Mouse (Mus musculus) left cerebral cortex, postnatal 4 days (tissue): Measurements from ENCODE around the gene Atp2a3. TPM values are rescaled to one million over a fixed set of nuclear protein-coding genes. Genes with fewer than 3 reads are reported as not detected.

Source experiments
- DNase-seq: peaks from one replicate; pipeline ENCODE4 v3.0.0-alpha.2; 2022
- intact Hi-C: fragments of 180-260 bp; cut with DNase I; formaldehyde crosslinking; loops from one replicate; pipeline ENCODE4 v1.15.1; 2025
- total RNA-seq, 2 experiments: library from RNA; stranded (reverse); gene quantifications; 2 replicates each; pipeline ENCODE4 v1.2.3; 2021

Atp2a3 gene
- total RNA-seq, 2 experiments from 2014 or later, result 2.3 to 2.5 TPM

- intact Hi-C loops, result no loop called here
- DNase-seq, result no peak
Observed at GRCm38 (mm10) chr11:72953440-72954151, 7.4 kb upstream of the Atp2a3 start.

GRCm38 (mm10) chr11:72954216-72954615 is 6.8 kb upstream of the Atp2a3 start:
- DNase-seq, result no peak
- intact Hi-C loops, result no loop called here

- intact Hi-C loops, result no loop called here
- no peak for DNase-seq
Observed at GRCm38 (mm10) chr11:72955339-72955974, 5.5 kb upstream of the Atp2a3 start.

GRCm38 (mm10) chr11:72957318-72957717 is 3.7 kb upstream of the Atp2a3 start:
- DNase-seq, result no peak
- intact Hi-C loops, result no loop called here

GRCm38 (mm10) chr11:72959924-72960679 is 867 bp upstream of the Atp2a3 start:
- no peak for DNase-seq
- intact Hi-C loops, result no loop called here

- DNase-seq, result no peak
- intact Hi-C loops, result no loop called here
Observed at GRCm38 (mm10) chr11:72960723-72961071, 272 bp upstream of the Atp2a3 start.

GRCm38 (mm10) chr11:72962378-72962777 is 1.4 kb downstream of the Atp2a3 start:
- DNase-seq, result no peak
- intact Hi-C loops, result no loop called here

GRCm38 (mm10) chr11:72963058-72963788 is 2.3 kb downstream of the Atp2a3 start:
- intact Hi-C loops, result no loop called here
- no peak for DNase-seq

GRCm38 (mm10) chr11:72963789-72964294 is 2.9 kb downstream of the Atp2a3 start:
- intact Hi-C loops, result no loop called here
- no peak for DNase-seq

- no peak for DNase-seq
- intact Hi-C loops, result no loop called here
Observed at GRCm38 (mm10) chr11:72974995-72975503, 14.1 kb downstream of the Atp2a3 start.

- DNase-seq, result peak; percentile 37
- intact Hi-C loops, result no loop called here
Observed at GRCm38 (mm10) chr11:72982516-72982915, 21.5 kb downstream of the Atp2a3 start.

- no peak for DNase-seq
- intact Hi-C loops, result no loop called here
Observed at GRCm38 (mm10) chr11:72983283-72983682, 22.3 kb downstream of the Atp2a3 start.

- no peak for DNase-seq
- intact Hi-C loops, result no loop called here
Observed at GRCm38 (mm10) chr11:72986745-72987144, 25.8 kb downstream of the Atp2a3 start.

- DNase-seq, result no peak
- intact Hi-C loops, result no loop called here
Observed at GRCm38 (mm10) chr11:72987234-72987633, 26.3 kb downstream of the Atp2a3 start.

- DNase-seq, result no peak
- intact Hi-C loops, result no loop called here
Observed at GRCm38 (mm10) chr11:72987807-72988206, 26.8 kb downstream of the Atp2a3 start.

GRCm38 (mm10) chr11:72989044-72989443 is 28.1 kb downstream of the Atp2a3 start:
- intact Hi-C loops, result no loop called here
- no peak for DNase-seq

- DNase-seq, result no peak
- intact Hi-C loops, result no loop called here
Observed at GRCm38 (mm10) chr11:72990688-72991087, 29.7 kb downstream of the Atp2a3 start.

GRCm38 (mm10) chr11:72991961-72992360 is 31.0 kb downstream of the Atp2a3 start:
- DNase-seq, result no peak
- intact Hi-C loops, result no loop called here

GRCm38 (mm10) chr11:72996346-72996745 is 35.4 kb downstream of the Atp2a3 start:
- intact Hi-C loops, result no loop called here
- no peak for DNase-seq

GRCm38 (mm10) chr11:72996781-72997180 is 35.8 kb downstream of the Atp2a3 start:
- DNase-seq, result no peak
- intact Hi-C loops, result no loop called here
